Mouse (Mus musculus) cortical plate, adult 2 months (tissue): ENCODE data around the gene Hoxa7.

Experiments
- CTCF ChIP-seq: fragments of 200-500 bp; IDR thresholded peaks from 2 replicates; pipeline ENCODE4 v1.5.1; 2011; ENCODE audit warnings: mild to moderate bottlenecking, control low read depth, low read length; ENCODE audit not compliant: insufficient read depth; ENCODE audit errors: extremely low read depth
- POLR2A ChIP-seq: fragments of 200-500 bp; IDR thresholded peaks from 2 replicates; pipeline ENCODE4 v1.6.1; 2011; ENCODE audit warnings: mild to moderate bottlenecking, low read length, control low read depth; ENCODE audit not compliant: insufficient read depth; ENCODE audit errors: extremely low read depth

DNA sequence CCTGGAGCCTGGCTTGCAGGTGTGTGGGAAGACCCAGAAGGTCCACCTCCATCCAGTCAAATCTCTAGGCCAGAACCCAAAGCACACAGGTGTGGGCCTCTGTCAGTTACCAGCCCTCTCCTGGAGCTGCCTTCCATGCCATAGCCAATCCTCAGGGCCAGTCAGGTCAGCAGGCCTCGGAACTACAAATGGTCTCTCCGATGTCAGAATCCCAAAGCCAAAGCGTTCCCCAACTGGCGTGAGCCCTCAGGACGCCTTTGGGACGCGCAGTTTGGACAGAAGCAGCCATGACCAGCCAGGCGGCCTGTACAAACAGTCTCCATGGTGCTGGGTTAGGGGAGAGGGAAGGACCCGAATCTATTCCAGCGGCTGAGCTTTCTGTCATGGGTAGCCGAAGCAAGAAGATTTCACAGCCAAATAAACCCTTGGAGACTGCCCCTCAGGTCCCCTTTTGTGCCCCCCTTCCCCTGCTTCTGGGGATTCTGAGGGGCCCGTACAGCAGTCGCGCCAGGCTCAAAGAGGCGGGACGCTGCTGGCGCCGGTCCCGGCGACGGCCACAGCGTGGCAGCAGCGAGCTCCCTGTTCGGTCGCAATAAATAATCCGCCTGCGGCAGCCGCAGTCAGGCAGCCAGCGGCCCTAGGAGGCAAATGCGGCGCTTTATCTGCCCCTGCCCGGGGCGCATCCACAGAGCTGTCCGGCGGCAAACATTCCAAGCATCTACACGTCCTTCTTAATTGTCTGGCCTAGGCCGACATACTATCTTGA is 10.3 kb downstream of the Hoxa7 start:
- TF ChIP-seq POLR2A (no peak), CTCF (peak; percentile 30; the same call in 1 of the 2 replicates)
